Mouse (Mus musculus): ENCODE results near the gene Acp1.

Acp1 gene

DNA sequence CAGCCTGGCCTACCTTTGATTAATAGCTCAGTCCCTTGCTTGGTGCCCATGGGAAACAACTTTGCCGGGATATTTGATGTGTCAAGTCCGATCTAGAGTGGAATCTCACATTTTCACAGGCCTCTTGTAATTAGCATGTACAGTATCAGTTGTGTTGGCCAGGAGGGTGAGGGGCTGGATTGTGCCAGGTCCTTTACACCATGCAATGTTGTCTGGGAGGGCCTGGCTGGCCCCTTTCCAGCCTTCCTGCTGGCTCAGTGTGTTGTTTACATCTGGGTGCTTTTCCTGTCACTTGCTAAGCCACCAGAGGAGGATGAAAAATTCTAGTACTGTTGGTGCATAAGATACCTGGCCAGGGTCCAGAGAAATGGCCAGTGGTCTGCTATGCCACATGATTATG lies 47.0 kb downstream of the Acp1 start:
- ATAC-seq (ENCODE audit: low TSS enrichment), result no peak

DNA sequence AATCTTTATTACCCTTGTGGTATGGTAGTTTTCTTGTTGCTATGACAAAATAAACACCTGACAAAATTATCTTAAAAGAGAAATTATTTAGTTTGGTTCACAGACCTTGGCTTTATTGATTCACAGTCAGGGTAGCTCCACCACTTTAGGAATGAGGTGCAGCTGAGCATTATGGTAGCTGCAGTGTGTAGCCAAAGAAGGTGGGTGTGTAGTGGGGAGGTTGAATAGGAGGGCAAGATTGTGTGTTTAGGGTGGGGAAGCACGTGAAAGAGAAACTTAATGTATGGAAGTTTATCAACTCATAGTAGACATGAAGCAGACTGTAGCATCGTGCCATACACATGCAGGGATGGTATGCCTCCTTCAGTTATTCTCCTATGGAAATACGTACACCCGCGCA lies 55.2 kb downstream of the Acp1 start:
- ATAC-seq (ENCODE audit: low TSS enrichment), result no peak

DNA sequence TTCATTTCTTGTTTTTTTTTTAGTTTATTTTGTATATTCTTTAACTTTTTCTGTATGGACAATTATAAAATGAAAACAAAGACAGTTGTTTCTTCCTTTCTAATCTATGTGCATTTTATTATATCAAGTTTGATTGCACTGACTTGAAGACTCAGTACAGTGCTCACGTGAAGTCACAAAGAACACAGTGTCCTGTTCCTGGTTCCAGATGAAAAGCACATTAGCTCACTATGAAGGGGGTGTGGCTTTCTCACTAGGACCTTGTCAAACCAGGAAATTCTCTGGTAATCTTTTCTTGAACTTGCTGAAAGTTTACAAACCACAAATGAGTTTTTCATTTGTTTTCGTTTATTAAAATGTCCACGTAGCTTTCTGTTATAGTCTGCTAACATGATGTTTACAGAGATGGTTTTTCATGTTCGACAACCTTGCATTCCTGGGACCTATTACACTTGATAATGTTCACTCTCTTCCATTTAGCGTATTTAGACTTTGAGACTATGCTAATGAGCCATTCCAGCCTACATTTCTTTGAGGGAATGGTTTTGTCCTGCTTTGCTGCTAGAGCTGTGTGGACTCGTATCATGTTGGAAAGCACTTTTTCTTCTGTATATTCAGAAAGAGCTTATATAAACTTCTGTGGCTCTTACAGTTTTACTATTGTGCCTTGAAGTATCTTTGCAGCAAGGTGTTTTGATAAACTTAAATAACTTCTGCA lies 55.8 kb downstream of the Acp1 start:
- ATAC-seq (ENCODE audit: low TSS enrichment), result no peak

DNA sequence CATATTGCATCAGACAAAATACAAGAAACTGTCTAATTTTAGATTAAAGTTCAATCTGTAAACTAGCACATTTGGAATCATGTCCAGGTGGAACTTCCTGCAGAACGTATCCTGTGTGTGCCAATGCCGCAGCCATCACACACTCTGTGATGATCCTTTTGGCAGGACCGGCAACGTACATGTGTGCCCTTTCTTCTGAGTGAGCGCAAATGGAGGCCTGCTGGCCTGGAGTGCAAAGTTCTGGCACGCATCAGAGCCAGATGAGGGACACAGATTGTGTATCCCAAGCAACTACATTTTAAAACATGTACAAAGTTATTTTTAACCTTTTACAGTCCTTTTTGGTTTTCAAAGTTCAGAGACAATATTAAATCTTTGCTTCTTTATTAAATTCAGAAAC lies 59.5 kb downstream of the Acp1 start:
- ATAC-seq (ENCODE audit: low TSS enrichment), result no peak

DNA sequence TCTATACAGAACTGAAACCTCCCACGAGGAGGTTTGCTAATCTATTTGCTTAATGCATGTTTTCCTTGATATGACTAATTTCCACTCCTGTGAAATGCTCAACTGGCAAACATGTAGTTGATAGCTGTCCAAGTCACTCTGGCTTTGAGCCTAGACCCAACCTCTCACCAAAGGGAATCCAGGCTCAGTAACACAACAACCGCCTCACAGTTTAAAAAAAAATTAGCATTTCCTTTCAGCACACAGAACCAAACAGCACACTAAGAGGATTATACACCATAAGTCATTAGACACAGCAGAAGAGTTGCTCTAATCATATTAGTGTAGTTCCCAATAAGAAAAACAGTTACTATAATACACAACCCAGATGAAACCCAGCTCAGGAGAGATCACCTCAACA lies 60.5 kb downstream of the Acp1 start:
- ATAC-seq (ENCODE audit: low TSS enrichment), result no peak

DNA sequence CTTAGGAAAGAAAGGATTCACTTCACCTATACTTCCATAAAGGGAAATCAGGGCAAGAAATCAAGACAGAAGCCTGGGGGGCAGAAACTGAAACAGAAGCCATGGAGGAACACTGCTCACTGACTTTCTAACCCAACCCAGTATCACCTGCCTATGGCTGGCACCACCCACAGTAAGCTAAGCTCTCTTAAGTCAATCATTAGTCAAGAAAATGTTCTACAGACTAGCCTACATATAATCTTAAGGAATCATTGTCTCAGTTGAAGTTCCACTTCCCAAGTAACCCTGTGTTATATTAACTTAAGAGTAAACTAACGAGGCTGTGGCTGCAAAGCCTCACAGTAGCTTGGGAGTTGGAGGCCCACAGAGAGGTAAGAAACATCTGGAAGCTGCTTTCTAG lies 62.9 kb downstream of the Acp1 start:
- ATAC-seq (ENCODE audit: low TSS enrichment), result no peak

Data from frontal cortex, adult (tissue).